Mouse (Mus musculus) thymus, postnatal 25 days (tissue): ENCODE measurements at regions not wholly inside any gene's neighbourhood (a gene's known extent, or its start where the extent isn't known, plus 50 kb on each side); places are given as distances from the start of the nearest gene placed in this dataset.

Experiments used
- DNase-seq: peaks from one replicate; pipeline ENCODE4 v3.0.0; 2022

GRCm38 (mm10) chr2:79137694-79138171, 117.5 kb upstream of the Itga4 start:
- no peak for DNase-seq

- DNase-seq, result no peak
Measured at GRCm38 (mm10) chr2:79138368-79139109, 116.7 kb upstream of the Itga4 start.

GRCm38 (mm10) chr2:79141961-79142360, 113.3 kb upstream of the Itga4 start:
- no peak for DNase-seq

- no peak for DNase-seq
Measured at GRCm38 (mm10) chr2:79143196-79143595, 112.0 kb upstream of the Itga4 start.

GRCm38 (mm10) chr2:79145897-79146296, 109.3 kb upstream of the Itga4 start:
- no peak for DNase-seq

- DNase-seq, result no peak
Measured at GRCm38 (mm10) chr2:79146563-79146962, 108.7 kb upstream of the Itga4 start.

GRCm38 (mm10) chr2:79149012-79149698, 106.1 kb upstream of the Itga4 start:
- DNase-seq, result no peak

- no peak for DNase-seq
Measured at GRCm38 (mm10) chr2:79151610-79152009, 103.6 kb upstream of the Itga4 start.

- no peak for DNase-seq
Measured at GRCm38 (mm10) chr2:79152031-79152694, 103.1 kb upstream of the Itga4 start.

- DNase-seq, result no peak
Measured at GRCm38 (mm10) chr2:79152695-79153057, 102.5 kb upstream of the Itga4 start.

- DNase-seq, result no peak
Measured at GRCm38 (mm10) chr2:79153070-79153469, 102.2 kb upstream of the Itga4 start.

- no peak for DNase-seq
Measured at GRCm38 (mm10) chr2:79158450-79159055, 96.7 kb upstream of the Itga4 start.

GRCm38 (mm10) chr2:79159336-79159735, 95.9 kb upstream of the Itga4 start:
- DNase-seq, result no peak

- no peak for DNase-seq
Measured at GRCm38 (mm10) chr2:79172967-79173919, 82.0 kb upstream of the Itga4 start.

- no peak for DNase-seq
Measured at GRCm38 (mm10) chr2:79174282-79174681, 80.9 kb upstream of the Itga4 start.

GRCm38 (mm10) chr2:79180782-79181181, 74.4 kb upstream of the Itga4 start:
- peak; percentile 29 for DNase-seq

- no peak for DNase-seq
Measured at GRCm38 (mm10) chr2:79183034-79183630, 72.1 kb upstream of the Itga4 start.

- no peak for DNase-seq
Measured at GRCm38 (mm10) chr2:79185234-79186101, 69.8 kb upstream of the Itga4 start.

GRCm38 (mm10) chr2:79186878-79187277, 68.3 kb upstream of the Itga4 start:
- peak; percentile 34 for DNase-seq

GRCm38 (mm10) chr2:79188511-79189193, 66.6 kb upstream of the Itga4 start:
- DNase-seq, result no peak
